Comparison of ENCODE assay signal across 19 mouse cellular contexts in genomic region chr14:24982489-24982888, GRCm38 (mm10).
DNase-seq lines count a peak whose midpoint lies in the region; ATAC-seq and TF ChIP-seq lines count a peak whose summit lies in the region.
"Had no signal": no experiment of that assay in that cellular context is flagged by ENCODE, and none has a peak within 500 bp of the region (broad histone marks: within the 10 kb centered on the region; RNA-seq: fewer than 3 reads in every experiment).

No protein-coding gene starts in this region.

- H3K4me3 ChIP-seq in hindbrain, embryonic 13.5 days = no peak overlapping the region
- H3K4me3 ChIP-seq in hindbrain, embryonic 11.5 days (ENCODE audit: low read depth, low read length) = no peak overlapping the region
- no peak overlapping the region for H3K4me3 ChIP-seq in forebrain, embryonic 15.5 days
- no peak overlapping the region for H3K4me3 ChIP-seq in hindbrain, embryonic 14.5 days (replicated peaks; ENCODE audit: low read length)
- H3K4me3 ChIP-seq in limb, embryonic 15.5 days = no peak overlapping the region
- no peak overlapping the region for H3K4me3 ChIP-seq in lung, adult 2 months (replicated peaks; ENCODE audit: extremely low read depth, low read depth, low read length)
- H3K4me3 ChIP-seq: embryonic facial prominence, embryonic 15.5 days had no signal

- H3K36me3 ChIP-seq in hindbrain, embryonic 13.5 days = no peaks in the 10 kb centered on the region
- no peaks in the 10 kb centered on the region for H3K36me3 ChIP-seq in hindbrain, embryonic 11.5 days (ENCODE audit: control insufficient read depth, insufficient read depth, low read length)
- no peaks in the 10 kb centered on the region for H3K36me3 ChIP-seq in forebrain, embryonic 15.5 days
- no peaks in the 10 kb centered on the region for H3K36me3 ChIP-seq in hindbrain, embryonic 14.5 days (replicated peaks; ENCODE audit: control insufficient read depth, insufficient read depth)
- H3K36me3 ChIP-seq in limb, embryonic 15.5 days = no peaks in the 10 kb centered on the region
- H3K36me3 ChIP-seq: embryonic facial prominence, embryonic 15.5 days had no signal

- ATAC-seq in hindbrain, embryonic 13.5 days (ENCODE audit: low FRiP score) = no peak
- no peak for ATAC-seq in hindbrain, embryonic 11.5 days (ENCODE audit: low FRiP score)
- ATAC-seq in forebrain, embryonic 15.5 days (replicated peaks) = peak; percentile 43; the same call in 1 of the 2 replicates
- ATAC-seq in hindbrain, embryonic 14.5 days (ENCODE audit: low FRiP score) = no peak
- no peak for ATAC-seq in limb, embryonic 15.5 days (ENCODE audit: insufficient number of reproducible peaks, low FRiP score, low TSS enrichment, low read depth)
- ATAC-seq: inflammation-experienced regulatory T-cells, adult 6 months had no signal

- 53% methylated on average over 8 of the region's 8 CpGs for WGBS in hindbrain, embryonic 13.5 days
- WGBS in hindbrain, embryonic 11.5 days = 77% methylated on average over 8 of the region's 8 CpGs
- WGBS in forebrain, embryonic 15.5 days = 45% methylated on average over 8 of the region's 8 CpGs
- WGBS in hindbrain, embryonic 14.5 days = 51% methylated on average over 8 of the region's 8 CpGs
- 33% methylated on average over 8 of the region's 8 CpGs for WGBS in limb, embryonic 15.5 days
- WGBS in lung, adult 2 months = 89% methylated on average over 8 of the region's 8 CpGs

- H3K27ac ChIP-seq in hindbrain, embryonic 13.5 days = peak overlapping the region; percentile 40; the same call in 1 of the 2 replicates
- no peak overlapping the region for H3K27ac ChIP-seq in hindbrain, embryonic 11.5 days (ENCODE audit: low read depth, low read length)
- H3K27ac ChIP-seq in forebrain, embryonic 15.5 days (replicated peaks) = no peak overlapping the region
- 0 out of 2 replicates have a peak overlapping the region, but pooled peaks have one; percentile 14 for H3K27ac ChIP-seq in hindbrain, embryonic 14.5 days
- peak overlapping the region; percentile 65 for H3K27ac ChIP-seq in limb, embryonic 15.5 days
- H3K27ac ChIP-seq: embryonic facial prominence, embryonic 15.5 days had no signal

- no peak overlapping the region for H3K9ac ChIP-seq in hindbrain, embryonic 13.5 days
- no peak overlapping the region for H3K9ac ChIP-seq in hindbrain, embryonic 11.5 days (ENCODE audit: low read depth, low read length)
- no peak overlapping the region for H3K9ac ChIP-seq in forebrain, embryonic 15.5 days (replicated peaks)
- no peak overlapping the region for H3K9ac ChIP-seq in hindbrain, embryonic 14.5 days
- H3K9ac ChIP-seq in limb, embryonic 15.5 days = no peak overlapping the region
- H3K9ac ChIP-seq: embryonic facial prominence, embryonic 15.5 days had no signal

- TF ChIP-seq POLR2A in lung, adult 2 months (IDR thresholded peaks at IDR 0.05; ENCODE audit: borderline replicate concordance, extremely low read depth, low read depth, low read length) = no peak

- H3K4me1 ChIP-seq in hindbrain, embryonic 13.5 days (replicated peaks) = peaks cover 3% of the 10 kb centered on the region; the same call in 1 of the 2 replicates
- no peaks in the 10 kb centered on the region for H3K4me1 ChIP-seq in hindbrain, embryonic 11.5 days (replicated peaks; ENCODE audit: control insufficient read depth, insufficient read depth, low read length)
- no peaks in the 10 kb centered on the region for H3K4me1 ChIP-seq in forebrain, embryonic 15.5 days
- no peaks in the 10 kb centered on the region for H3K4me1 ChIP-seq in hindbrain, embryonic 14.5 days (replicated peaks; ENCODE audit: control insufficient read depth, insufficient read depth, low read length)
- H3K4me1 ChIP-seq in limb, embryonic 15.5 days = peaks cover 26% of the 10 kb centered on the region
- no peaks in the 10 kb centered on the region for H3K4me1 ChIP-seq in lung, adult 2 months (ENCODE audit: control insufficient read depth, insufficient read depth, low read length)
- H3K4me1 ChIP-seq: embryonic facial prominence, embryonic 15.5 days had no signal

- H3K4me2 ChIP-seq in hindbrain, embryonic 13.5 days = no peak overlapping the region
- H3K4me2 ChIP-seq in hindbrain, embryonic 11.5 days (replicated peaks; ENCODE audit: low read depth, low read length) = no peak overlapping the region
- H3K4me2 ChIP-seq in forebrain, embryonic 15.5 days (replicated peaks) = no peak overlapping the region
- no peak overlapping the region for H3K4me2 ChIP-seq in hindbrain, embryonic 14.5 days (replicated peaks)
- H3K4me2 ChIP-seq in limb, embryonic 15.5 days = no peak overlapping the region
- H3K4me2 ChIP-seq: embryonic facial prominence, embryonic 15.5 days; liver, embryonic 11.5 days; midbrain, embryonic 11.5 days had no signal

- no peak for TF ChIP-seq CTCF in lung, adult 2 months (IDR thresholded peaks at IDR 0.05; ENCODE audit: insufficient read depth, low read length)

- no peaks in the 10 kb centered on the region for H3K27me3 ChIP-seq in hindbrain, embryonic 13.5 days
- no peaks in the 10 kb centered on the region for H3K27me3 ChIP-seq in hindbrain, embryonic 11.5 days (ENCODE audit: control insufficient read depth, insufficient read depth, low read length)
- H3K27me3 ChIP-seq in forebrain, embryonic 15.5 days = no peaks in the 10 kb centered on the region
- no peaks in the 10 kb centered on the region for H3K27me3 ChIP-seq in hindbrain, embryonic 14.5 days (ENCODE audit: control insufficient read depth, insufficient read depth, low read length)
- no peaks in the 10 kb centered on the region for H3K27me3 ChIP-seq in limb, embryonic 15.5 days
- H3K27me3 ChIP-seq: embryonic facial prominence, embryonic 15.5 days had no signal

- no peak for DNase-seq in hindbrain, embryonic 11.5 days (ENCODE audit: low spot score)
- DNase-seq in hindbrain, embryonic 14.5 days (ENCODE audit: low spot score) = no peak
- no peak for DNase-seq in adrenal gland, adult 18-20 months (ENCODE audit: low spot score in 2 of 2)
- DNase-seq in lung, adult 2 months = no peak
- DNase-seq: adrenal gland, adult 8-10 months; cerebellum, adult 18-20 months; cerebellum, postnatal 25 days; gastrocnemius, postnatal 14 days; heart, adult 18-20 months; kidney, adult 18-20 months; lung, adult 18-20 months; lung, postnatal 14 days had no signal

- no peaks in the 10 kb centered on the region for H3K9me3 ChIP-seq in hindbrain, embryonic 13.5 days
- H3K9me3 ChIP-seq in hindbrain, embryonic 11.5 days (ENCODE audit: control insufficient read depth, low read length) = 0 out of 2 replicates have a peak, but pooled peaks cover 3% of the 10 kb centered on the region
- no peaks in the 10 kb centered on the region for H3K9me3 ChIP-seq in forebrain, embryonic 15.5 days
- no peaks in the 10 kb centered on the region for H3K9me3 ChIP-seq in hindbrain, embryonic 14.5 days (ENCODE audit: control insufficient read depth, low read length)
- H3K9me3 ChIP-seq in limb, embryonic 15.5 days = no peaks in the 10 kb centered on the region
- H3K9me3 ChIP-seq: embryonic facial prominence, embryonic 15.5 days had no signal

Comparison
In these comparisons a context has a peak if more than half of its experiments do, and no peak if none do; other contexts are left out.
1. H3K27ac ChIP-seq: peak in hindbrain, embryonic 13.5 days (single experiment), hindbrain, embryonic 14.5 days (single experiment) and limb, embryonic 15.5 days (single experiment); none in hindbrain, embryonic 11.5 days (single experiment) and forebrain, embryonic 15.5 days (single experiment).